Mouse (Mus musculus) heart, postnatal 36 days (tissue): ENCODE results near the gene Ikbip. TPM values are rescaled to one million over a fixed set of nuclear protein-coding genes. Genes with fewer than 3 reads are reported as not detected.

Experiments used
- DNase-seq, 2 experiments: peaks; one replicate each; pipeline ENCODE4 v3.0.0; 2021 to 2022
- intact Hi-C: fragments of 180-260 bp; cut with DNase I; formaldehyde crosslinking; loops from one replicate; pipeline ENCODE4 v1.15.1; 2025
- total RNA-seq, 2 experiments: library from RNA; stranded (reverse); gene quantifications; 2 replicates each; pipeline ENCODE4 v1.2.3; 2021

Ikbip gene
- 10 to 100 TPM; 16.7 to 19.5 TPM for total RNA-seq

GRCm38 (mm10) chr10:91082550-91083392, at the start of gene Ikbip, which contains the start of gene Apaf1:
Gene Ikbip (plus strand): TSS chr10:91082940.
Gene Apaf1 (minus strand): TSS chr10:91082770.
- intact Hi-C loops = loop anchor here (2.0 kb wide), 1 partner anchor 40 kb away; no protein-coding TSS in a partner anchor
- DNase-seq = peak; percentile 100

- intact Hi-C loops = loop anchor here (1.0 to 10.0 kb wide), 4 partner anchors 132 to 305 kb away; no protein-coding TSS in a partner anchor
- DNase-seq = peak; percentile 59 to 65
Observed at GRCm38 (mm10) chr10:91033942-91034341, 48.8 kb upstream of the Ikbip start.

GRCm38 (mm10) chr10:91049696-91050095, 33.0 kb upstream of the Ikbip start:
- no peak for DNase-seq
- intact Hi-C loops = no loop called here

GRCm38 (mm10) chr10:91051156-91051555, 31.6 kb upstream of the Ikbip start:
- intact Hi-C loops = no loop called here
- no peak for DNase-seq

GRCm38 (mm10) chr10:91052734-91053133, 30.0 kb upstream of the Ikbip start:
- intact Hi-C loops = no loop called here
- DNase-seq = no peak

- intact Hi-C loops = no loop called here
- no peak for DNase-seq
Observed at GRCm38 (mm10) chr10:91060742-91061141, 22.0 kb upstream of the Ikbip start.

- intact Hi-C loops = no loop called here
- DNase-seq = no peak
Observed at GRCm38 (mm10) chr10:91062355-91062754, 20.4 kb upstream of the Ikbip start.

GRCm38 (mm10) chr10:91071768-91072167, 11.0 kb upstream of the Ikbip start:
- DNase-seq = no peak
- intact Hi-C loops = loop anchor here (2.0 kb wide), 1 partner anchor 69 kb away; no protein-coding TSS in a partner anchor

GRCm38 (mm10) chr10:91073345-91073744, 9.4 kb upstream of the Ikbip start:
- intact Hi-C loops = loop anchor here (2.0 kb wide), 1 partner anchor 67 kb away; no protein-coding TSS in a partner anchor
- no peak for DNase-seq

- intact Hi-C loops = no loop called here
Observed at GRCm38 (mm10) chr10:91076667-91077066, 6.1 kb upstream of the Ikbip start.

GRCm38 (mm10) chr10:91080540-91080939, 2.2 kb upstream of the Ikbip start:
- DNase-seq = no peak
- intact Hi-C loops = no loop called here

More at GRCm38 (mm10) chr10:91076667-91077066, 6.1 kb upstream of the Ikbip start:
- no peak for DNase-seq

- no peak for DNase-seq
- intact Hi-C loops = loop anchor here (2.0 kb wide), 1 partner anchor 41 kb away; no protein-coding TSS in a partner anchor
Observed at GRCm38 (mm10) chr10:91081959-91082507, 707 bp upstream of the Ikbip start.

- no peak for DNase-seq
- intact Hi-C loops = loop anchor here (2.0 kb wide), 1 partner anchor 39 kb away; no protein-coding TSS in a partner anchor
Observed at GRCm38 (mm10) chr10:91083393-91083927, 720 bp downstream of the Ikbip start.

GRCm38 (mm10) chr10:91092812-91093211, 10.1 kb downstream of the Ikbip start:
- intact Hi-C loops = no loop called here
- DNase-seq = no peak

- no peak for DNase-seq
- intact Hi-C loops = no loop called here
Observed at GRCm38 (mm10) chr10:91094251-91095104, 11.7 kb downstream of the Ikbip start.

- DNase-seq = no peak
Observed at GRCm38 (mm10) chr10:91098056-91098455, 15.3 kb downstream of the Ikbip start.

GRCm38 (mm10) chr10:91100101-91100500, 17.4 kb downstream of the Ikbip start:
- DNase-seq = no peak
- intact Hi-C loops = no loop called here

More at GRCm38 (mm10) chr10:91098056-91098455, 15.3 kb downstream of the Ikbip start:
- intact Hi-C loops = no loop called here

- intact Hi-C loops = no loop called here
- DNase-seq = no peak
Observed at GRCm38 (mm10) chr10:91101936-91102335, 19.2 kb downstream of the Ikbip start.

- DNase-seq = no peak
- intact Hi-C loops = no loop called here
Observed at GRCm38 (mm10) chr10:91102799-91103590, 20.3 kb downstream of the Ikbip start.
